Mouse (Mus musculus): ENCODE measurements around the gene Ndrg3.
"Not testable (repeated sequence)": the region's sequence is repeated elsewhere in the genome, so short reads cannot be mapped to it uniquely, and the experiment has no call there.

Ndrg3 gene

GRCm38 (mm10) chr2:156886084-156886631 lies 105.7 kb downstream of the Ndrg3 start:
- in situ Hi-C loops (cut with MboI; ENCODE audit: low pct_unique_long_range_greater_than_20kb in 1 of 2, low sequenced_read_pairs in 2 of 2, unreplicated experiment in 1 of 2) = no loop called here

- in situ Hi-C loops (cut with MboI; ENCODE audit: low pct_unique_long_range_greater_than_20kb in 1 of 2, low sequenced_read_pairs in 2 of 2, unreplicated experiment in 1 of 2) = not testable (repeated sequence)
Observed at GRCm38 (mm10) chr2:156885666-156886065, 106.2 kb downstream of the Ndrg3 start.

- in situ Hi-C loops (cut with MboI; ENCODE audit: low pct_unique_long_range_greater_than_20kb in 1 of 2, low sequenced_read_pairs in 2 of 2, unreplicated experiment in 1 of 2) = no loop called here
Observed at GRCm38 (mm10) chr2:156884396-156885211, 107.3 kb downstream of the Ndrg3 start.

- in situ Hi-C loops (cut with MboI; ENCODE audit: low pct_unique_long_range_greater_than_20kb in 1 of 2, low sequenced_read_pairs in 2 of 2, unreplicated experiment in 1 of 2) = no loop called here
Observed at GRCm38 (mm10) chr2:156882431-156883001, 109.3 kb downstream of the Ndrg3 start.

- in situ Hi-C loops (cut with MboI; ENCODE audit: low pct_unique_long_range_greater_than_20kb in 1 of 2, low sequenced_read_pairs in 2 of 2, unreplicated experiment in 1 of 2) = no loop called here
Observed at GRCm38 (mm10) chr2:156879541-156879940, 112.3 kb downstream of the Ndrg3 start.

- in situ Hi-C loops (cut with MboI; ENCODE audit: low pct_unique_long_range_greater_than_20kb in 1 of 2, low sequenced_read_pairs in 2 of 2, unreplicated experiment in 1 of 2) = no loop called here
Observed at GRCm38 (mm10) chr2:156877726-156878125, 114.1 kb downstream of the Ndrg3 start.
